Mouse (Mus musculus): Measurements from ENCODE around the gene Creb3l2.

DNA sequence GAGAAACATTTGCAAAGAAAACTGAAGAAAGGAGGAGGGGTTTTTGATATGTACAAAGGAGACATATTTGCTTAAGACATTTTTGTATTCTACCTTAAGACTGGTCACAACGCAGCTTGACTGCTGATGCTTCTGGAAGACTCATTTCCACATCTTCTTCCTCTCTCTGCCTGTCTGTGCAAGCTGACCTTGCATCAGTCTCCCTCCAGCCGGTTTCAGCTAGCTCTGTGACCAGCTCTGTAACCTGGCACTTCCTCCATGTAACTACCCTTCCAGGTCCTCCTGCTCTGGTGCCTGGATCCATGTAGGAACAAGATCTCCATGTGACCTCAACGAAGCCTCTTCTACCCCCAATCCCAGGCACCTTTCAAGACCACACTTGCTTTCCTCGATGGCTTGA is 45.8 kb downstream of the Creb3l2 start:
- TF ChIP-seq POLR2A (IDR thresholded peaks at IDR 0.05; ENCODE audit: borderline replicate concordance, extremely low read depth, low read depth, low read length) (no peak), CTCF (IDR thresholded peaks at IDR 0.05; ENCODE audit: insufficient read depth, low read length) (no peak)
